Mouse (Mus musculus) ovary, postnatal 14 days (tissue): ENCODE results near the gene Sorbs1.
A peak's percentile ranks its signal among the peaks of the same experiment; 100 is the strongest.

ENCODE experiments used
- DNase-seq: peaks from one replicate; pipeline ENCODE4 v3.0.0; 2022; ENCODE audit warnings: low spot score

The Sorbs1 gene

GRCm38 (mm10) chr19:40407186-40407585, 106.4 kb downstream of the Sorbs1 start:
- DNase-seq, result no peak

- DNase-seq, result no peak
Measured at GRCm38 (mm10) chr19:40406661-40407060, 106.9 kb downstream of the Sorbs1 start.

- no peak for DNase-seq
Measured at GRCm38 (mm10) chr19:40405808-40406207, 107.8 kb downstream of the Sorbs1 start.

- no peak for DNase-seq
Measured at GRCm38 (mm10) chr19:40404582-40404981, 109.0 kb downstream of the Sorbs1 start.

- no peak for DNase-seq
Measured at GRCm38 (mm10) chr19:40403999-40404398, 109.6 kb downstream of the Sorbs1 start.

- no peak for DNase-seq
Measured at GRCm38 (mm10) chr19:40402155-40402963, 111.2 kb downstream of the Sorbs1 start.

GRCm38 (mm10) chr19:40401213-40401612, 112.4 kb downstream of the Sorbs1 start:
- DNase-seq, result no peak

GRCm38 (mm10) chr19:40400426-40401030, 113.1 kb downstream of the Sorbs1 start:
- no peak for DNase-seq

- no peak for DNase-seq
Measured at GRCm38 (mm10) chr19:40395757-40396661, 117.6 kb downstream of the Sorbs1 start.

GRCm38 (mm10) chr19:40395321-40395695, 118.3 kb downstream of the Sorbs1 start:
- no peak for DNase-seq

- no peak for DNase-seq
Measured at GRCm38 (mm10) chr19:40394555-40395320, 118.8 kb downstream of the Sorbs1 start.

GRCm38 (mm10) chr19:40392795-40393392, 120.7 kb downstream of the Sorbs1 start:
- no peak for DNase-seq

- DNase-seq, result peak; percentile 81
Measured at GRCm38 (mm10) chr19:40391469-40391868, 122.1 kb downstream of the Sorbs1 start.

- DNase-seq, result no peak
Measured at GRCm38 (mm10) chr19:40386916-40387315, 126.7 kb downstream of the Sorbs1 start.

- no peak for DNase-seq
Measured at GRCm38 (mm10) chr19:40385334-40385733, 128.2 kb downstream of the Sorbs1 start.

- DNase-seq, result no peak
Measured at GRCm38 (mm10) chr19:40383931-40384330, 129.6 kb downstream of the Sorbs1 start.

- no peak for DNase-seq
Measured at GRCm38 (mm10) chr19:40380656-40381055, 132.9 kb downstream of the Sorbs1 start.

GRCm38 (mm10) chr19:40380005-40380404, 133.6 kb downstream of the Sorbs1 start:
- no peak for DNase-seq

GRCm38 (mm10) chr19:40379081-40379480, 134.5 kb downstream of the Sorbs1 start:
- DNase-seq, result no peak

GRCm38 (mm10) chr19:40377632-40378031, 135.9 kb downstream of the Sorbs1 start:
- no peak for DNase-seq

- DNase-seq, result no peak
Measured at GRCm38 (mm10) chr19:40376566-40377281, 136.9 kb downstream of the Sorbs1 start.
